Mouse (Mus musculus) R1 (cell line): ENCODE measurements around the gene Slco3a1.

Experiments
- DNase-seq: peaks from one replicate; pipeline ENCODE4 v3.0.0-alpha.2; 2018; ENCODE audit warnings: low read depth, low spot score

Slco3a1 gene

DNA sequence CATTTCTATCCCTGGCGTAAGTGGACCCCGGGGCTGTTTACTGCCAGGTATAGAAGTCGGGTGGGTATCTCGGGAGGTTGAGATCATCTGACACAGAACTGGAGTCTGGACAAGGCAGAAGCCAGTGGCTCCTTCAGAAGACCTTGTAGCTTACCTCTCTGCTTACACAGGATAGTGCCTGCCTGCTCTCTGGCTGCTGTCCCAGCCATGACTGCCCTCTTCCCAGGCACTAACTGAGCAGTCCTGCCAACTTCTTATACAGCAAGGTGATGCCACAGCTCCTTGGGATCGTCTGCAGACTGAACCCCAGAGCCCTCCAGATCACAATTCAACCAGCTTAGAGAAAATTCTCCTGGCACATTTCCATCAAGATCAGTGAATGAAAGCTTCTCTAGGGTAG, 26.4 kb downstream of the Slco3a1 start:
- no peak for DNase-seq

GRCm38 (mm10) chr7:74527689-74528088, 26.9 kb downstream of the Slco3a1 start:
- DNase-seq = no peak

DNA sequence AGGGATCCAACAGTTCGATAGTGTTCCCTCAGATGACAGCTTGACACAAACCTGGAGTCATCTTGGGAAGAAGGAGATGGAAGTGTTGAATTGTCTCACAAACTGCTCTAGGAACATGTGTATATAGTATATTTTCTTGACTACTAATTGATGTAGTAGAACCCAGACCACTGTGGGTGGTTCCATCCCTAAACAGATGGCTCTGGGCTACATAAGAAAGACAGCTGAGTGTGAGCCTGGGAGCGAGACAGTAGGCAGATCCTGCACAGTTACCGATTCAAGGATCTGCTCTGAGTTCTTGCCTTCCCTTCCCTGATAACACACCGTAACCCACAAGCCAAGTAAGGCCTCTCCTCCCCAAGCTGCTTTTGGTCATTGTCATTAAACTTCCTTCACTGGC, 28.6 kb downstream of the Slco3a1 start:
- no peak for DNase-seq

- DNase-seq = no peak
Measured at GRCm38 (mm10) chr7:74525586-74525985, 29.0 kb downstream of the Slco3a1 start.

DNA sequence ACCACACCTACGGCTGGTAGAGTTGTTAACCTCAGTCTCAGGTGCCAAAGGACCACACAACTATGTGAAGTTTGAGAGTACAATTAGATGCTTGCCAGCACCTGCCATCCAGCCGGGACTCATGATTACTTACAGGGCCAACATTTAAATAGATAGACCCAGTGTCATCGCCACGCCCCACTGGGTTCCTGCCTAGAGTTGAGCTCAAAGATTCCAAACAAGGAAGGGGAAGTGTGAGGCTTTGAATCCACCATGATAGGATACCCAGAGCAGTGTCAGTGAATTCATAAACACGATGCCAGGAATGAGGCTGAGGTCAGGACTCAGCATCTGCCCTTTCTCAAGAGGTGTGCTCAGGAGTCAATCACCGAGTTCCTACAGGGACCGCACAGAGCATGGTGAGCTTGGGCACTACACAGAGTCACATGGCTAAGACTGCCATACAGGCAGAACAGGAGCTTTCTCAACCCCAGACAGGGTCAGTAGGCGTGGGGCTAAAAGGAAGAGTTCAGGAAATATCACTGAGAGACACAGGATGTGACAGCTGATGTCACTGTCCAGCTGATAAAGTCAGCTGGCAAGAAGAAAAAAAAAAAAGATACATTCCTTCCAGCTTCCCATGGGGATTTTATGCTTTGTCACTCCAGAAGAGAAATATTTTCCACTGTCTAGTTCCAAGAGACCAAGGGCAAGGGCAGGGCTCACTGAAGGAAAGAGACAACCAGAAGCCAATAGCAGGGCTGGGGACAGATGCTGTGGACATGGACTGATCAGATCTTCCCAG, 30.2 kb downstream of the Slco3a1 start:
- DNase-seq = no peak

DNA sequence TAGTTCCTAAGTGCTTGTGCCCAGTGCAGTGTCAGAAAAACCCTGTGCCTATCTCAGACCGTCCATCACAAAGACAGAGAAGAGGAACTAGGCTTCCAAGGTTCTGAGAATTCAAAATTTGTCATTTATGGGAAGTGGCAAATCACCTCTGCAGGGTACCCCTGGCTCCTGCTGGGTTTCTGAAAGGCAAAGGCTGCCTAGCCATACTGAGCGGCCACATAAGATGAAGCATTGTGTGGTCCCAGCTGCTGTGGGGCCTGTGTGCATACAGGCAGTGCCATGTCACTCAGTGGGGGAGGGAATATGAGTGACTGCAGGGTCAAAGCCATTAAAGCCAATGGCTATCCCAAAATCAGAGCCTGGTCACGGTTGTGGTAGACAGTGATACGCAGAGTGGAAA, 31.5 kb downstream of the Slco3a1 start:
- DNase-seq = no peak

- DNase-seq = no peak
Measured at GRCm38 (mm10) chr7:74522260-74522659, 32.3 kb downstream of the Slco3a1 start.

- no peak for DNase-seq
Measured at GRCm38 (mm10) chr7:74519386-74519785, 35.2 kb downstream of the Slco3a1 start.

DNA sequence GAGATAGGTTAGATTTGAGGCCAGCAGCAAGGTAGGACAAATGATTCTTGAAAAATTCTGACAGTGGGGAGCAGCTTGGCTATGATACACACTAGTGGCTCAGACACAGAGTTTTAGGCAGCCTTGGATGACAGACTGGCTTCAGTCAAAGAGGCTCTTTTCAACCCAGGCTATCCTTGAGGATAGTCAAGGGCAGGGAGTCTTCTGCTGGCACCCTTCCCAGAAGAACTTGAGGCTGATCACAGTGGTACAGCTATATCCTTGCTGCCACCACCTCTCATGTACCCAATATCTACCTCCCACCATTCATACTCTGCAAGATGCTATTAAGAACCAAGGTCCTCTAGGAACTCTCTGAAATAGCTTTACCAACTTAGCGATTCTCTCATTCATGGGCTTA, 35.8 kb downstream of the Slco3a1 start:
- no peak for DNase-seq

DNA sequence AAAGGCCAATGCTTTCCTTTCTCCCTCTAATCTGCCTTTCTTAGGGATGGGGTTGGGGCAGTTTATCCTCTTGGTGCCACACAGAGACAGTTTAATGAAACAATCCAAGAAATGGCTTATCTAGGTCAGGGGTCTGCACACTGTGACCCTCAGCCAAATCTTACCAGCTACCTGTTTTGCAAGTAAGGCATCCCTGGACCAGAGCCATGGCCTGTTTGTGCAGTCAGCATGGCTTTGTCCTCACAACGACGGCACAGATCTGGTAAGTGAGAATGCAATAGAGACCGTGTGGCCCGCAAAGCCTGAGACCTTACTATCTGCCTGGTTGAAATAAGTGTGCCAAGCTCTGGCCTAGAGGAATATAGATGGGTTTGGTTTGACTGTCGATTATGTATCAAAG, 36.3 kb downstream of the Slco3a1 start:
- DNase-seq = no peak

- DNase-seq = no peak
Measured at GRCm38 (mm10) chr7:74510676-74511075, 43.9 kb downstream of the Slco3a1 start.

DNA sequence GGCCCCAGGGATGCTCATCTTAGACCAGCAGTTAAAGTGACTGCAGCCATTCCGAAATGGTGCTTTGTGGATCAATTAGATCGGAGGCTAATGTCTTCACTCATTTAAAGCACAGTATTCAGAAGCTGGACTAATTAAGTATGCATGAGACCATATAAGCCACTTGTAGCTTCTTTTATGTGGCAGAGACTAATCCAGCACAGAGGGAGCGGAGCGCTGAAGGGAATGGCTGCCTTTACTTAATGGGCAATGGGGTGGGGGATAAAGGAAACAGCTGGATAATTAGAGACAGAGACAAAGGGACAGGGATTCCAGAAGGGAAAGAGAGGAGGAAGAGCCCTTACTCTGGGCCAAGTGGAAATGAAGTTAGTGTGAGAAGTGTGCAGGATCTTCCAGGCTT, 46.4 kb downstream of the Slco3a1 start:
- no peak for DNase-seq

DNA sequence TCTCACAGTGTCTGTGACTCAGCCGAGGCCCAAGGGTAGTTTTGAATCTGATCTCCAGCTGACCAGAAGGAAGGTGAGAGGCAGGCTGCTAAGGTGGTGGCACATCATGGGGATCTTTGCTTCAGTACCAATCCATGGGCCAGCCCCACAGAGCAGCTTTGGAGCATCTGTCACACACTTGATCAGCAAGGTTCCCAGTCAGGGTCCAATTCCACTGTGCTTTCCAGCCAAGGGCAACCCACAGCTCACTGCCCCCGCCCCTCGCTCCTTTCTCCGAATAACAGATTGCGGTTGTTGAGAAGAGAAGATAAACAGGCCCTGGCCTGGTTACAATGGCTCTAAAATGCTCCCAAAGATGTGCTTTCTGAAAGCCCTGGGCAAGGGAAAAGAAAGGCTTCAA, 47.7 kb downstream of the Slco3a1 start:
- DNase-seq = no peak

DNA sequence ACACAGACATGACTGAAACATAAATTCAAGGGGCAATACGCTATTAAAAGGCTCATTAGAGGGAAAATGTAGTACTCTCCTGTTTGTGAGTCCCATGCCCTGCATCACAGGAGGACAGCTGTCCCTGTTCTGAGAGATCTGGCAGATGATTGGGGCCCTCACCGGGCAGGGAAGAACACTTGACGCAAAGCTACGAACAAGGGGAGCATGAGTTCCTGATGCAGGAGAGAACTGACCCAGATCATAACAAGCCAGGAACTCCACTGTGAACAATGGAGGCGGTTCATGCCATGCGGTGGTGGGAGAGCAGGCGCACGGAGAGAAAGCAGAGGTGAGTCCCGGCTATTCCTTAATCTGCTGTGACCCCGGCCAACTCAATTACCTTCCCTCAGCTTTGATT, 48.9 kb downstream of the Slco3a1 start:
- no peak for DNase-seq

DNA sequence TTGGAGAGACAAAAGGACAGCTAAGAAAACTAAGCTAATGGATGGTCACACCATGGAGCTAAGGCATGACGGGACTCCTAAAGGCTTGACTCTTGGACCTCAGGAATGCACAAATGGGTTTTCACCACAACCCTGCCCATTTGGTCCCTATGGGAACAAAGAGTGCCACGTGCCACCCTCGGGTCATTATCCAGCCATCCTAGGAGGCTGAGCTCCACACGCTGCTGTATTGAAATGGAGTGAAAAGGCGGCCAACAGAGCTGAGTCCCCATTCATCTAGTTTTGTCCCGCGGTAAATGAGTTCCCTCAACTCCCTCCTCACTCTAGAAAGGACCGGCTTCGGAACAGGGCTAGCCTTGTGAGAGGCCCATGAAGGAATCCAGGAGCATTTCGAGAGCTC, 53.4 kb downstream of the Slco3a1 start:
- no peak for DNase-seq

DNA sequence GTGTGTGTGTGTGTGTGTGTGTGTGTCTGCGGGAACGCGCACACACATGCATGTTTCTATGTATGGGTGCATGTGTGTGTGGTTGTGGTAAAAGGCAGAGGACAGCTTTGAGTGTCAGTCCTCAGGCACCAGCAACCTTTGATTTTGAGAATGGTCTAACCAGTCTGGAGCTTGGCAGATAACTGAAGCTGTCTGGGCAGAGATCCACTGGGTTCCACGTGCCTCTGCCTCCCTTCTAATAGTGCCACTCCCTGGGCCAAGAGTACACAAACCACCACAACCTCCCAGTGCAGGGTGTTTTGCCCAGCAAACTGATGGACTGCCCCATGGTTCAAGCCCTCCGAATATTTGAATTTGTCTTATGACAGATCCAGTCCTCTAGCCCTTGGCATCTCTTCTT, 55.1 kb downstream of the Slco3a1 start:
- no peak for DNase-seq

DNA sequence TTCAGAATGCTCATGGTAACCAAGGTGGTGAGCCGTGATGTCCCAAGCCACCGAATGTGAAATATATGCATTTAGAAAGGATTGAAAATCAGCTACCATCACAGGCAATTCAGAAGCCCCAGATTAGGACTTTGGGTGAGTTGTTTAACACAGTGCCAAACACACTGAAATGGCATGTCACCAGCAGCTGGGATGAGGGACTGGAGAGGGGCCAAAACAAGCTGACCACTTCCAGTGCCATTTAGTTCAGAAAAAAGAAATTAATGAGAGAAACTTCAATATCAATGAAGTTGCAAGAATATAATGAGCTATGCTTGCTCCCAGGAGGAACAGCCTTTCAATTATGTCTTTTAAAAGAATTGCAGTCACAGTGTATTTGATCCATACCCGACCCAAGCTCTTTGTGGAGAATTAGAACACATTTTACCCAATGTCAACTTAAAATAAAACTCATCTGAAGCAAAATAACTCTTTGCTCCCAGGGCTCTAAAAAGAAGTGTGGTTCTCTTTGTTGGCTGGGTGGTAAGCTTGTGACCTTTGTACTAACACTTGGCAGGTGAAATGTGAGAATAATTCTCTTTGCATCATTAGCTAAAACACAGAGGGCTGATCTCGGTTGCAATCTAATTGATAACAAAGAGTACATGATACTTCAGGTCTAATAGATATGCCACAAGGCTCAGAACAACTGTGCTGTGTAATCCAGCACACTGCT, 56.2 kb downstream of the Slco3a1 start:
- no peak for DNase-seq

- DNase-seq = no peak
Measured at GRCm38 (mm10) chr7:74497203-74497602, 57.4 kb downstream of the Slco3a1 start.

GRCm38 (mm10) chr7:74495451-74495850, 59.1 kb downstream of the Slco3a1 start:
- no peak for DNase-seq

- DNase-seq = no peak
Measured at GRCm38 (mm10) chr7:74493775-74494174, 60.8 kb downstream of the Slco3a1 start.

DNA sequence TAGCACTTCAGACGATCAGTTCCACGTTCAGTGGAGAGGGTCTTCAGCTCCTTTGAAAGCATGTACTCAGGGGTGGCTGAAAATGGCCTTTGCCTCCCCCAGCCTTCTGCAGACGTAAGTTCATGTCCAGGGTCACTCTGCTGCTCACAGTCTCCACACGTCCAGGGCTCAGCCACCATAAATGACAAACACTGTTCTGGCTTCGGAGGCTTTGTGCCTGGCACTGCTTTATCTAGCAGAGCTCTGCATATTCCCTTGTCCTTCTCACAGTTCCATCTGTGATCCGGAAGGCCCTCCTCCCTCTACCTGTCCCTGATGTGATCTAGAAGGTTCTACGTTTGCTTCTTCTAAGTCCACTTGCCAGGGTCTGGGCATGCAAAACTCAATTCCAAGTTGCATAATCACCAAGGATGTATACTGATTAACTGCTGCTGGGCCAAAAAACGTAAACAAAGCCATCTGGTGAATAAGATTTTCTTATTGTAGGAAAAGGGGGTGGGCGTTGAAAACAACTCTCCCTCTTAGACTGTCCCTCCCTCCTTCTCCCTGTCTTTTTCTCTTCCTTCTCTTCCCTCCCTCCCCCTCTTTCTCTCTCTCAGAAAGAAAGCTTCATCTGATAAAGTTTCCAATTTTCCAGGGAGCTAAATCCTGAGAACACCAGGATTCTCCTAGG, 62.8 kb downstream of the Slco3a1 start:
- no peak for DNase-seq

DNA sequence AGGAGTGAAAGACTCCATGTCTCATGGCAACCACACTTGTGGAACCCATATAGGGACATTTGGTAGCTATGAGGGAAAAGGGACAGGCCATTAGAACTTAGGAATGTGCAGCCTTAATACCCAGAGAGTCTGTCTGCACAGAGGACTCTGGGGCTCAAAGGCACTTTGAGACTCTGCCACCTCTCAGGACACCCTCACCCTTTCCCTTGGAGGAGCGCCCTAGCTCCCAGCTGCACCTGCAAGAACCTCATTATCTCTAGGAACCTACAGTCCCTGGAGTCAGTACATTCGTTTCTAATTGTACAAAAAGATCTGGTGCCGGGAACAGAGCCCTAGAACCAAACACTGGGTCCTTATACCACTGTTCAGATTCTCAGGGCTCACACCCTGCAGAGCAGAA, 66.4 kb downstream of the Slco3a1 start:
- no peak for DNase-seq

DNA sequence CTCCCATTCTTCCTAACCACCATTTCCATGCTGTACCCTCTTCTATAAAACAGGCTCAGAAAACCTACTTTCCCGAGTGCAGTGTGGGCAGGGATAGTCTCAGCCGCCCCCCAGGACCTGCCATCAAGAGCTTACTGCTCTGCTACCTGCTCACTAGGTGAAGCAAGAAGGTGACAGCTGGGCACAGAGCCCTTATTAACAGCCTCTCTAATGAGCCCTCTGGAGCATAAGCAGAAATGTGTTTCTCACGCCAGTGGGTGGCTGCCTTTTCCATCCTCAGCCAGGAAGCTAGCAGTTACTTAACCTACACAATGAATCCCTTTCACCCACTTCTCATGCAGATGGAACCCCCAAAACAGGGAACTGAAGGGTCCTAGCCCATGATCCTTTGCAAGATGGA, 66.9 kb downstream of the Slco3a1 start:
- DNase-seq = no peak
